Mouse (Mus musculus) lung, embryonic 14.5 days (tissue): Measurements from ENCODE around the gene Sohlh2. TPM values are rescaled to one million over a fixed set of nuclear protein-coding genes. Genes with fewer than 3 reads are reported as not detected.

ENCODE experiments used
- ATAC-seq: fragments of 200-750 bp; cut with Nextera tagmentation; 2 replicates; pipeline ENCODE4 v1.8.0; 2017; ENCODE audit warnings: mild to moderate bottlenecking, moderate TSS enrichment, moderate library complexity; ENCODE audit not compliant: insufficient read depth
- DNase-seq: peaks from one replicate; pipeline ENCODE4 v3.0.0-alpha.2; 2015
- H3K27ac ChIP-seq: fragments of 300-500 bp; sonication (generic); 2 replicates; pipeline ENCODE4 v1.5.1; 2014; ENCODE audit warnings: low read depth, mild to moderate bottlenecking, moderate library complexity
- H3K27me3 ChIP-seq: fragments of 300-500 bp; sonication (generic); 2 replicates; pipeline ENCODE4 v1.6.1; 2014; ENCODE audit warnings: low read length, control low read depth; ENCODE audit not compliant: insufficient read depth
- H3K36me3 ChIP-seq: fragments of 300-500 bp; sonication (generic); 2 replicates; pipeline ENCODE4 v1.6.1; 2014; ENCODE audit warnings: control low read depth; ENCODE audit not compliant: insufficient read depth
- H3K4me1 ChIP-seq: fragments of 300-500 bp; sonication (generic); 2 replicates; pipeline ENCODE4 v1.6.1; 2014; ENCODE audit warnings: antibody characterized with exemption, control low read depth; ENCODE audit not compliant: insufficient read depth
- H3K4me2 ChIP-seq: fragments of 300-500 bp; sonication (generic); 2 replicates; pipeline ENCODE4 v1.6.1; 2014; ENCODE audit warnings: mild to moderate bottlenecking
- H3K4me3 ChIP-seq: fragments of 300-500 bp; sonication (generic); 2 replicates; pipeline ENCODE4 v1.5.1; 2014; ENCODE audit warnings: low read depth, low read length
- H3K9ac ChIP-seq: fragments of 300-500 bp; sonication (generic); 2 replicates; pipeline ENCODE4 v1.6.1; 2014
- H3K9me3 ChIP-seq: fragments of 300-500 bp; sonication (generic); 2 replicates; pipeline ENCODE4 v1.6.1; 2016; ENCODE audit warnings: low read depth, low read length, control low read depth
- CTCF ChIP-seq: IDR thresholded peaks from 2 replicates; pipeline ENCODE4 v1.5.1; 2016; ENCODE audit warnings: antibody characterized with exemption, low read depth
- WGBS: fragments of 180-500 bp; shearing (Covaris S2); extraction: QIAGEN DNeasy Blood & Tissue Kit; methylation state at CpG from one replicate; pipeline ENCODE4 v1.1.7; 2014; 5-methylcytosine and 5-hydroxymethylcytosine counted together
- microRNA-seq: library from miRNA; unstranded; fragments of <30 nt; microRNA quantifications from one replicate; pipeline ENCODE4, GENCODE M21; 2016; ENCODE audit warnings: borderline number of aligned reads
- polyA plus RNA-seq: library from polyadenylated mRNA; unstranded; fragments of >200 nt; fragmentation: Nextera tagmentation; extraction: Ambion mirVana; gene quantifications from 2 replicates; pipeline ENCODE4 v1.2.1, GENCODE M21; 2014

The Sohlh2 gene
- polyA plus RNA-seq, 1 experiment from 2014 or later = not detected

- peaks cover 4% of the 10 kb centered on the region; the same call in 1 of the 2 replicates for H3K4me1 ChIP-seq
- no peak overlapping the region for H3K27ac ChIP-seq
- H3K36me3 ChIP-seq = no peaks in the 10 kb centered on the region
- H3K4me2 ChIP-seq = no peak overlapping the region
- 88% methylated on average over 12 of the region's 12 CpGs for WGBS
- DNase-seq (no peak), ATAC-seq (no peak)
- no peak for TF ChIP-seq CTCF
- no peak overlapping the region for H3K9ac ChIP-seq
- H3K4me3 ChIP-seq = no peak overlapping the region
- peaks cover 14% of the 10 kb centered on the region for H3K27me3 ChIP-seq
- H3K9me3 ChIP-seq = no peaks in the 10 kb centered on the region
Observed at GRCm38 (mm10) chr3:55246618-55247272, 64.9 kb downstream of the Sohlh2 start.

GRCm38 (mm10) chr3:55248048-55248447 lies 66.2 kb downstream of the Sohlh2 start:
- Histone ChIP-seq H3K27me3 (peaks cover 8% of the 10 kb centered on the region), H3K4me2 (no peak overlapping the region), H3K9ac (no peak overlapping the region), H3K36me3 (no peaks in the 10 kb centered on the region), H3K4me3 (no peak overlapping the region), H3K9me3 (no peaks in the 10 kb centered on the region), H3K27ac (no peak overlapping the region), H3K4me1 (peaks cover under 1% of the 10 kb centered on the region; the same call in 1 of the 2 replicates)
- DNase-seq (no peak), ATAC-seq (no peak)
- 83% methylated on average over 3 of the region's 3 CpGs for WGBS
- no peak for TF ChIP-seq CTCF

GRCm38 (mm10) chr3:55248508-55248907 lies 66.7 kb downstream of the Sohlh2 start:
- peak; percentile 41 for DNase-seq

GRCm38 (mm10) chr3:55250631-55251030 lies 68.8 kb downstream of the Sohlh2 start:
- Histone ChIP-seq H3K9ac (no peak overlapping the region), H3K4me2 (no peak overlapping the region), H3K4me1 (no peaks in the 10 kb centered on the region), H3K27me3 (no peaks in the 10 kb centered on the region), H3K36me3 (no peaks in the 10 kb centered on the region), H3K27ac (no peak overlapping the region), H3K9me3 (no peaks in the 10 kb centered on the region), H3K4me3 (no peak overlapping the region)
- ATAC-seq = no peak
- no peak for TF ChIP-seq CTCF
- DNase-seq = no peak
- 82% methylated on average over 2 of the region's 2 CpGs for WGBS

More at GRCm38 (mm10) chr3:55248508-55248907, 66.7 kb downstream of the Sohlh2 start:
- Histone ChIP-seq H3K27me3 (peaks cover 5% of the 10 kb centered on the region), H3K36me3 (no peaks in the 10 kb centered on the region), H3K9me3 (no peaks in the 10 kb centered on the region), H3K27ac (no peak overlapping the region), H3K4me3 (no peak overlapping the region), H3K4me1 (no peaks in the 10 kb centered on the region), H3K9ac (no peak overlapping the region), H3K4me2 (no peak overlapping the region)
- TF ChIP-seq CTCF = no peak
- 59% methylated on average over 6 of the region's 6 CpGs for WGBS
- no peak for ATAC-seq

Small RNA genes within 50 kb of the gene (microRNA-seq; reads per million reads assigned to microRNA genes)
- gene Gm22029 = not detected

Other genes starting within 250 kb of the Sohlh2 start
- 1.4 and 1.5 TPM in 2 replicates for gene Ccna1, start 126.5 kb upstream of the Sohlh2 start, polyA plus RNA-seq
- gene Spg20, start 69.9 kb upstream of the Sohlh2 start, polyA plus RNA-seq = 45.9 and 46.9 TPM in 2 replicates
- 0.07 TPM in 1 of 2 replicates, not detected in the other for gene Ccdc169, start 44.7 kb upstream of the Sohlh2 start, polyA plus RNA-seq
- 9.1 and 11.3 TPM in 2 replicates for gene Dclk1, start 60.3 kb downstream of the Sohlh2 start, polyA plus RNA-seq